Mouse (Mus musculus) retina, postnatal 7 days (tissue): Measurements from ENCODE around the gene Apbb1.
A peak's percentile ranks its signal among the peaks of the same experiment; 100 is the strongest.

Experiments
- DNase-seq: peaks from one replicate; pipeline ENCODE4 v3.0.0-alpha.2; 2012; ENCODE audit warnings: low read depth, low spot score

Gene Apbb1

GRCm38 (mm10) chr7:105520201-105520600, 61.3 kb downstream of the Apbb1 start:
- DNase-seq: no peak

GRCm38 (mm10) chr7:105519771-105520170, 61.7 kb downstream of the Apbb1 start:
- no peak for DNase-seq

- no peak for DNase-seq
Observed at GRCm38 (mm10) chr7:105519336-105519735, 62.1 kb downstream of the Apbb1 start.

- DNase-seq: peak; percentile 50
Observed at GRCm38 (mm10) chr7:105516669-105517360, 64.6 kb downstream of the Apbb1 start.

- DNase-seq: peak; percentile 56
Observed at GRCm38 (mm10) chr7:105515178-105515577, 66.3 kb downstream of the Apbb1 start.

GRCm38 (mm10) chr7:105514561-105514960, 66.9 kb downstream of the Apbb1 start:
- DNase-seq: no peak

GRCm38 (mm10) chr7:105513845-105514291, 67.6 kb downstream of the Apbb1 start:
- no peak for DNase-seq

GRCm38 (mm10) chr7:105510143-105510542, 71.3 kb downstream of the Apbb1 start:
- DNase-seq: no peak
